Mouse (Mus musculus) liver, embryonic 14.5 days (tissue): ENCODE results near the gene Snai1. TPM values are rescaled to one million over a fixed set of nuclear protein-coding genes. Genes with fewer than 3 reads are reported as not detected.
A peak's percentile ranks its signal among the peaks of the same experiment; 100 is the strongest.

Experiments used
- ATAC-seq: fragments of 200-750 bp; cut with Nextera tagmentation; 2 replicates; pipeline ENCODE4 v1.8.0; 2017; ENCODE audit warnings: moderate number of reproducible peaks, mild to moderate bottlenecking, moderate library complexity; ENCODE audit not compliant: insufficient read depth
- DNase-seq, 3 experiments: peaks; one replicate each; pipeline ENCODE4 v3.0.0-alpha.2; 2012 to 2013; ENCODE audit warnings: low read depth in 3 of 3, low spot score in 3 of 3
- H3K27ac ChIP-seq: fragments of 300-500 bp; sonication (generic); 2 replicates; pipeline ENCODE4 v1.5.1; 2014; ENCODE audit warnings: moderate library complexity, mild to moderate bottlenecking, control low read depth, inconsistent platforms
- H3K27me3 ChIP-seq: fragments of 300-500 bp; sonication (generic); 2 replicates; pipeline ENCODE4 v1.6.1; 2014; ENCODE audit warnings: mild to moderate bottlenecking, low read length, moderate library complexity; ENCODE audit not compliant: control insufficient read depth, insufficient read depth
- H3K36me3 ChIP-seq: fragments of 300-500 bp; sonication (generic); replicated peaks from 2 replicates; pipeline ENCODE4 v1.6.1; 2014; ENCODE audit warnings: low read depth; ENCODE audit not compliant: control insufficient read depth, insufficient read depth
- H3K4me1 ChIP-seq, 2 experiments: fragments of 200-500 bp in 1 of 2; fragments of 300-500 bp in 1 of 2; sonication (generic) in 1 of 2; replicated peaks; 2 replicates each; pipeline ENCODE4 v1.6.1; 2012 to 2014; ENCODE audit warnings: antibody characterized with exemption in 1 of 2, inconsistent platforms in 1 of 2, low read length in 1 of 2; ENCODE audit not compliant: control insufficient read depth in 2 of 2, insufficient read depth in 2 of 2
- H3K4me2 ChIP-seq: fragments of 300-500 bp; sonication (generic); 2 replicates; pipeline ENCODE4 v1.6.1; 2014; ENCODE audit warnings: low read depth, mild to moderate bottlenecking, control low read depth, moderate library complexity
- H3K4me3 ChIP-seq, 2 experiments: fragments of 200-500 bp in 1 of 2; fragments of 300-500 bp in 1 of 2; sonication (generic) in 1 of 2; 2 replicates each; pipeline ENCODE4 v1.5.1; 2012 to 2014; ENCODE audit warnings: low read depth in 2 of 2, low read length in 2 of 2, mild to moderate bottlenecking in 2 of 2, control low read depth in 1 of 2, inconsistent platforms in 1 of 2, moderate library complexity in 1 of 2; ENCODE audit not compliant: insufficient read depth in 1 of 2
- H3K9ac ChIP-seq: fragments of 300-500 bp; sonication (generic); replicated peaks from 2 replicates; pipeline ENCODE4 v1.6.1; 2014; ENCODE audit warnings: mild to moderate bottlenecking, control low read depth, moderate library complexity
- H3K9me3 ChIP-seq: fragments of 300-500 bp; sonication (generic); 2 replicates; pipeline ENCODE4 v1.6.1; 2016; ENCODE audit warnings: low read length, mixed read lengths; ENCODE audit not compliant: control insufficient read depth
- CTCF ChIP-seq: IDR thresholded peaks from 2 replicates; pipeline ENCODE4 v1.5.1; 2016; ENCODE audit warnings: antibody characterized with exemption, low read depth, control low read depth
- EP300 ChIP-seq: IDR thresholded peaks from 2 replicates; pipeline ENCODE4 v1.6.1; 2016; ENCODE audit warnings: antibody characterized with exemption, low read depth
- WGBS: fragments of 180-500 bp; shearing (Covaris S2); extraction: QIAGEN DNeasy Blood & Tissue Kit; methylation state at CpG from one replicate; pipeline ENCODE4 v1.1.7; 2014; ENCODE audit not compliant: insufficient replicate concordance; 5-methylcytosine and 5-hydroxymethylcytosine counted together
- polyA plus RNA-seq, 2 experiments: library from polyadenylated mRNA; depleted of rRNA in 1 of 2; stranded (reverse) in 1 of 2; unstranded in 1 of 2; fragments of >200 nt; fragmentation: Nextera tagmentation in 1 of 2; extraction: Ambion mirVana in 1 of 2; gene quantifications; 2 replicates each; pipeline versions ENCODE4 v1.2.1 to v1.2.3; 2012 to 2014

Snai1 gene
- polyA plus RNA-seq, 2 experiments: 1.1 to 2.2 TPM

GRCm38 (mm10) chr2:167565682-167566081 is 27.7 kb downstream of the Snai1 start:
- Histone ChIP-seq H3K9me3 (no peaks in the 10 kb centered on the region), H3K36me3 (no peaks in the 10 kb centered on the region), H3K27ac (no peak overlapping the region), H3K4me2 (peak overlapping the region; percentile 38), H3K4me1 (peaks cover 0 to 8% of the 10 kb centered on the region in 2 experiments; a peak in 2 of 4 replicates), H3K9ac (no peak overlapping the region), H3K27me3 (no peaks in the 10 kb centered on the region), H3K4me3 (peak overlapping the region in 1 of 2 experiments; percentile 31; a peak in 2 of 4 replicates)
- DNase-seq (no peak), ATAC-seq (peak; percentile 38; the same call in 1 of the 2 replicates)
- TF ChIP-seq CTCF (no peak), EP300 (no peak)
- 33% methylated on average over 19 of the region's 19 CpGs for WGBS

DNA sequence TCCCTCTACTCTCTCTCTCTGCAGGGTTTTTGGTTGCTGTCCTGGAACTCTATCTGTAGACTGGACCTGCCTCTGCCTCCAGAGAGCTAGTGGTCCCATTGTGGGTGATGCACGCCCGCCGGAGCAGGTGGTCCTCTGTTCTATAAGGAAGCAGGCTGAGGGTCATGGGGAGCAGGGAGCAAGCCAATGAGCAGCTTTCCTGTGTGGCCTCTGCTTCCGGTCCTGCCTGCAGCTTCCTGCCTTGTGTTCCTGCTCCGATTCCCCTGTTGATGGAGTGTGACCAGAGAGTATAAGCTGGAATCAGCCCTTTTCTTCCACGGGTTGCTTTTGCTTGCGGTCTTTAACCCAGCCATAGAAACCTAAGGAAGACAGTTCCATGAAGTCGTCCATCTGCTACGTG is 30.1 kb downstream of the Snai1 start:
- Histone ChIP-seq H3K4me3 (no peak overlapping the region), H3K4me2 (no peak overlapping the region), H3K4me1 (peaks cover 0 to 6% of the 10 kb centered on the region in 2 experiments; a peak in 2 of 4 replicates), H3K9me3 (no peaks in the 10 kb centered on the region), H3K27ac (no peak overlapping the region), H3K36me3 (no peaks in the 10 kb centered on the region), H3K27me3 (no peaks in the 10 kb centered on the region), H3K9ac (no peak overlapping the region)
- WGBS: 55% methylated on average over 9 of the region's 9 CpGs
- DNase-seq: no peak
- no peak for ATAC-seq
- TF ChIP-seq CTCF (no peak), EP300 (no peak)

DNA sequence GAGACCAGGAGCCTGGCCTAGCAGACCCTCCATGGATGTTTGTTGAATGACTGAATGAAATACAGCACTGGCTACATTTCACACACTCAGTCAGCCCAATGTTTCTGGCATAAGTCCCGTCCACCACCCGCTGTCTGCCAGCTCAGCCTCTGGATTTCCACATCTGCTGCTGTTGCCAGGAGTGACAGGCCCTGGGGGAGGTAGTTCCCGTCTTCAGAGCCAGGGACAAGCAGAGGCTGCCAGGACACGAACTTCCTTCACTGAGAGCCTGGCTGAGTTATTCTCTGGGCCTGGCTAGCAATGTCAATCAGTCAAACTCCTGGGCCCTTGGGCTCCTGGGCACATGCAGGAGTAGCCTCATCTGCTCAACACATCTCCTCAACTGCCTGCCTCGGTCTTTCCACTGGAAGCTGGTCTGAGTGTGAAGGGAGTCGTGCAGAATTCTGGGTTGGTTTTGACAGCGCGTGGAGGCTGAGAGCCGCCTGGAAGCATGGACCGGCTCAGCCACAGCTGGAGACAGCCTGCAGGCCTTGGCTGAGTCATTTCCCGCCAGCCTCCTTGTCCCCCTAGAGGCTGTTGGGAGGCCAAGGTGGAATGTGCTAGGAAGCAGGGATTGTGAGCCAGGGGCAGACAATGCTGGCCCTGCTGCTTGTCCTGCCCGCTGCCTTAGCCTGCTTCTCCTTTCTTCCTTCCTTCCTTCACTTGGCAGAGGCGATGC is 32.1 kb downstream of the Snai1 start:
- no peak overlapping the region for H3K9ac ChIP-seq
- H3K27ac ChIP-seq: no peak overlapping the region
- TF ChIP-seq EP300: no peak
- TF ChIP-seq CTCF: peak; percentile 18; the same call in 1 of the 2 replicates
- DNase-seq (no peak), ATAC-seq (no peak)
- no peak overlapping the region for H3K4me3 ChIP-seq
- no peaks in the 10 kb centered on the region for H3K36me3 ChIP-seq
- no peaks in the 10 kb centered on the region for H3K27me3 ChIP-seq
- 46% methylated on average over 13 of the region's 13 CpGs for WGBS
- H3K4me1 ChIP-seq: no peaks in the 10 kb centered on the region
- no peak overlapping the region for H3K4me2 ChIP-seq
- no peaks in the 10 kb centered on the region for H3K9me3 ChIP-seq

DNA sequence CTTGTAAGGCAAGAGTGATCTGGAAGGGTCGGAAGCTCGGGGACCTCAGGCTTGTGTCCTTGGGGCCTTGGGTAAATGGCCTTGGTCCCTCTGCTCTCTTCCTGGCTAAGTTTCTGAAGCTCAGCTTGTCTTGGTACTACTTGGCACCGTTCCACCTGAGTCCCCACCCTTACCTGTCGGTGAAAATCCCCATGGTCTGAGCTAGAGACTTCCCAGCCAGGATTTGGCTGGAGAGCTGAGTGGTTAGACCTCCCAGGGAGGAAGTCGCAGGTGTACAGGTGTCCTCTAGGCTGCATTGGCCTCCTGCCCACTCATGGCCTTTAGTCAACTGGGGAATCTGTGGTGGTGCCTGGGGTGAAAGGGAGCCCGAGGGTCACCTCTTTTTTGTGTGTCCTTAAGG is 32.8 kb downstream of the Snai1 start:
- Histone ChIP-seq H3K27ac (no peak overlapping the region), H3K4me3 (no peak overlapping the region), H3K9ac (no peak overlapping the region), H3K9me3 (no peaks in the 10 kb centered on the region), H3K4me2 (no peak overlapping the region), H3K27me3 (no peaks in the 10 kb centered on the region), H3K36me3 (no peaks in the 10 kb centered on the region), H3K4me1 (no peaks in the 10 kb centered on the region)
- ATAC-seq: no peak
- no peak for TF ChIP-seq CTCF
- TF ChIP-seq EP300: no peak
- DNase-seq: no peak
- 64% methylated on average over 6 of the region's 6 CpGs for WGBS

DNA sequence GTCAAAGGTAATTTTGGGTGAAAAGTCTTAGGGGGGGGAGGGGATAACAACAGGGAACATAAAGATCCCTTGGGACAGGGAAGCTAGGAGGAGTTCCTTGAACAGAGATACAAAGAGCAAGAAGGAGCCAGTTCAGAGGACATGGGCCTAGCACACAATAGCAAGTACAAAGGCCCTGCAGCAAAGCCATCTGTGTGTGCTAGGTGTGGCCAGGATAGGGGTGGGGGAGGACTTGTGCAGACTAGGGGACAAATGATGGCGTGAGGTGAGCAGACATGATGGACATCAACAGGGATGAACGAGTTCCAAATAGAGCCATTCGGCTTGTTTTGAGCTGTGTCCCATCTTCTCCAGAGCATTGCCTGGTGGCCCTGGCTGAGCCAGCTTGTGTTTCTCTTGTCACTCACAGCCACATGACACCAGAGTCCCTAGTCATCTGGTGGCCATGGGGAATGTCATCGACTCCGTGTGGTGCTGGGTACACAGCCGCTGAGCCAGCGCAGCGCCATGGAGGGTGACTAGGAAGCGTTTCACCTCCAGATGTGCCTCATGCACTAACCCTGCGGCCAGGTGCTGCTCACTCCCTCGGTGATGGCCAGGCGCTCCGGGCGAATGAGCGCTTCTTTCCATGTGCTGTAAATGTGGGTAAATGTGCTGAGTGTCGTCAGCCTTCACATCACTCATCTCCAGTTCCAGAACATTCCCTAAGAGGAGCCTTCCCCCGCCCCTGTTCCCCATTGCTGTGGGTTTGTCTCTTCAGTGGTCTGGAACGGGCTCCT is 33.6 kb downstream of the Snai1 start:
- 71% methylated on average over 18 of the region's 18 CpGs for WGBS
- Histone ChIP-seq H3K9ac (no peak overlapping the region), H3K27me3 (no peaks in the 10 kb centered on the region), H3K4me3 (no peak overlapping the region), H3K27ac (no peak overlapping the region), H3K4me1 (no peaks in the 10 kb centered on the region), H3K4me2 (no peak overlapping the region), H3K36me3 (no peaks in the 10 kb centered on the region), H3K9me3 (no peaks in the 10 kb centered on the region)
- TF ChIP-seq EP300: no peak
- DNase-seq: no peak
- ATAC-seq: no peak
